Mouse (Mus musculus) C2C12 (cell line): ENCODE data around the gene Acot7. TPM values are rescaled to one million over a fixed set of nuclear protein-coding genes. Genes with fewer than 3 reads are reported as not detected.

Experiments used
- H3K27me3 ChIP-seq: one replicate; pipeline ENCODE4 v1.6.1; 2011; ENCODE audit not compliant: control insufficient read depth, insufficient read depth, insufficient read length
- H3K36me3 ChIP-seq: one replicate; pipeline ENCODE4 v1.6.1; 2011; ENCODE audit not compliant: control insufficient read depth, insufficient read depth
- H3K4me3 ChIP-seq: one replicate; pipeline ENCODE4 v1.5.1; 2011; ENCODE audit warnings: mild to moderate bottlenecking, control low read depth; ENCODE audit not compliant: poor library complexity, insufficient read depth, severe bottlenecking
- H3K79me2 ChIP-seq: one replicate; pipeline ENCODE4 v1.6.1; 2011; ENCODE audit not compliant: control insufficient read depth, insufficient read depth
- H3K79me3 ChIP-seq: one replicate; pipeline ENCODE4 v1.6.1; 2011; ENCODE audit warnings: low read depth, control low read depth
- H3ac ChIP-seq: one replicate; pipeline ENCODE3; 2011; ENCODE audit warnings: low read depth; ENCODE audit not compliant: control insufficient read depth, insufficient read length
- CEBPB ChIP-seq: IDR thresholded peaks from one replicate; pipeline ENCODE4 v1.6.1; 2011; ENCODE audit warnings: low read depth, mild to moderate bottlenecking, control low read depth, moderate library complexity
- CTCF ChIP-seq: IDR thresholded peaks from one replicate; pipeline ENCODE4 v1.5.1; 2011; ENCODE audit not compliant: control insufficient read depth, insufficient read depth, insufficient read length
- FOSL1 ChIP-seq: IDR thresholded peaks from one replicate; pipeline ENCODE4 v1.8.0; 2011; ENCODE audit warnings: mild to moderate bottlenecking, low read length; ENCODE audit not compliant: poor library complexity, insufficient read depth, severe bottlenecking
- MAX ChIP-seq: IDR thresholded peaks from one replicate; pipeline ENCODE4 v1.6.1; 2011; ENCODE audit warnings: mild to moderate bottlenecking, control low read depth
- MYOD1 ChIP-seq: IDR thresholded peaks from one replicate; pipeline ENCODE4 v1.6.1; 2011; ENCODE audit warnings: low read depth; ENCODE audit not compliant: control insufficient read depth, insufficient read length
- MYOG ChIP-seq: IDR thresholded peaks from one replicate; pipeline ENCODE4 v1.6.1; 2011; ENCODE audit not compliant: control insufficient read depth, insufficient read length; ENCODE audit errors: extremely low read depth
- USF1 ChIP-seq: IDR thresholded peaks from one replicate; pipeline ENCODE4 v1.6.1; 2011; ENCODE audit warnings: low read depth, mild to moderate bottlenecking, control low read depth, moderate library complexity
- long read RNA-seq, 2 experiments: library from polyadenylated mRNA; unstranded; transcript quantifications; one replicate each; pipeline ENCODE4 v2.0.0; 2019 to 2020
- polyA plus RNA-seq: library from polyadenylated mRNA; unstranded; fragments of >200 nt; fragmentation: generic; extraction: Trizol; gene quantifications from one replicate; pipeline ENCODE4 v1.2.1, GENCODE M21; 2012; ENCODE audit warnings: missing spikeins

The Acot7 gene
- 344 TPM for polyA plus RNA-seq
- long read RNA-seq, experiment 1, transcript Acot7-202 (9 exons, 1,457 nt) = major isoform, 100 of 188 reads
- long read RNA-seq, experiment 1, transcript Acot7-206 (9 exons, 1,505 nt) = minor isoform, 49 of 188 reads
- long read RNA-seq, experiment 1, partial matches to known transcripts = 17 of 188 reads
- long read RNA-seq, experiment 1, other reads (novel, unspliced or antisense) = 22 of 188 reads
- long read RNA-seq, experiment 2, transcript Acot7-202 (9 exons, 1,457 nt) = major isoform, 388 of 679 reads
- long read RNA-seq, experiment 2, transcript Acot7-206 (9 exons, 1,505 nt) = minor isoform, 237 of 679 reads
- long read RNA-seq, experiment 2, partial matches to known transcripts = 9 of 679 reads
- long read RNA-seq, experiment 2, other reads (novel, unspliced or antisense) = 45 of 679 reads

DNA sequence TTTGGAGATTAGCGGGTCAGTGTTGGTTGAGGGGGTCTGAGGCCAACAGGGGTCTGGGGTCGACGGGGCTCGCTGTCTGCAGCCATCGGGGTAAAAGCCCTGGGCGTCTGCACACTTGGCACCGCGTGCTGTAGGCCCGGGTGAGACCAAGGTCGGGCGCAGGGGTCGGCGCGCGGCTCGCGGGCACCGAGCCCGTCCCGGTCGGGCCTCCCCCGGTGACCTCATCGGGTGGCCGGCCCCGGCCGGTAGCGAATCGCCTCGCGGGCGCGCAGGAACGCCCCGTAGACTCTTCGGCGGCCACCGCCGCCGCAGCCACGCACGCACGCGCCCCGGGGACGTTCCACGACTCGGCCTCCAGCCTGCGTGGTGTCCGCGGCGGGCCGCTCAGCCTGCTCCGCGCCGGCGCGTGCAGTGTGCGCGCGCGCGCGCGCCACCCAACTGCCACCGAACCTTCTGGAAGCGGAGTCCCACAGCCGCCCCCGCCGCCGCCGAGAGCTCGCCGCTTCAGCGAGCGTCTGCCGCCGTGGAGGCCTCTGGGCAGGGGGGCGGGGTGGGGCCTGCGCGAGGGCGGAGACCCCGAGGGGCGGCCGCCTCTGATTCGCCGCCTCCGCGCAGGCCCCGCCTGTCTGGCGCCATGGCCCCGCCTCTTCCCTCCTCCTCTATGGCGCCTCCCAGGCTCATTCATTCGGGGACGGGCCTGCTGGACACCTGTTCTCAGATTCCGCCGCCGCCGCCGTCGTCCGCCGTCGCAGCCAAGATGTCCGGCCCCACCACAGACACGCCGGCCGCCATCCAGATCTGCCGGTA lies at the start of gene Acot7:
TSS of gene Acot7 (plus strand) at position 598 of the 807 bp plus-strand sequence.
- Histone ChIP-seq H3K27me3 (no peaks in the 10 kb centered on the region), H3K79me2 (peaks cover 47% of the 10 kb centered on the region), H3ac (peak within 1 kb of the TSS; percentile 97), H3K79me3 (peaks cover 45% of the 10 kb centered on the region), H3K4me3 (peak within 1 kb of the TSS; percentile 89), H3K36me3 (peaks cover 23% of the 10 kb centered on the region)
- TF ChIP-seq USF1 (no peak), MYOD1 (peak; percentile 50)

DNA sequence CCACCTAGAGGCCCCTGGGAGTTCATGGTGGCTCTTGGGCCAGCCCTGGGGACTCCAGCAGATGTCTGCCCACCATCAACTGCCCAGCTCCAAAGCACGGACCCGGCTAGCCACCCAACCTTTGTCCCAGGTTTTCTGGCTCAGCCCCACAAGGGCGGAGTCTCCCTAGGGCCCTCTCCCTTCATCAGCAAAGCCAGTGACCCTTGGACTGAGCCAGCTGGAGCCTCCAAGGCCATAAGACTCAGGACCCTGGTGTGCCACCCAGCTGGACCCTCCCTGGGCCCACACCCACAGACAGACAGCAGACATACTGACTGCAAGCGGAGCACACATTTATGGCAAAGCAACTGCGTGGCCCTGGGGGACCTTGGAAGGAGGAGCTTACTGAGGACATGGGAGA lies 49.1 kb upstream of the Acot7 start:
- Histone ChIP-seq H3K79me3 (no peaks in the 10 kb centered on the region), H3K79me2 (no peaks in the 10 kb centered on the region), H3ac (no peak overlapping the region), H3K27me3 (peaks cover 55% of the 10 kb centered on the region), H3K4me3 (no peak overlapping the region), H3K36me3 (no peaks in the 10 kb centered on the region)
- TF ChIP-seq MYOD1 (no peak), CEBPB (no peak), MAX (no peak), MYOG (no peak), USF1 (no peak)

DNA sequence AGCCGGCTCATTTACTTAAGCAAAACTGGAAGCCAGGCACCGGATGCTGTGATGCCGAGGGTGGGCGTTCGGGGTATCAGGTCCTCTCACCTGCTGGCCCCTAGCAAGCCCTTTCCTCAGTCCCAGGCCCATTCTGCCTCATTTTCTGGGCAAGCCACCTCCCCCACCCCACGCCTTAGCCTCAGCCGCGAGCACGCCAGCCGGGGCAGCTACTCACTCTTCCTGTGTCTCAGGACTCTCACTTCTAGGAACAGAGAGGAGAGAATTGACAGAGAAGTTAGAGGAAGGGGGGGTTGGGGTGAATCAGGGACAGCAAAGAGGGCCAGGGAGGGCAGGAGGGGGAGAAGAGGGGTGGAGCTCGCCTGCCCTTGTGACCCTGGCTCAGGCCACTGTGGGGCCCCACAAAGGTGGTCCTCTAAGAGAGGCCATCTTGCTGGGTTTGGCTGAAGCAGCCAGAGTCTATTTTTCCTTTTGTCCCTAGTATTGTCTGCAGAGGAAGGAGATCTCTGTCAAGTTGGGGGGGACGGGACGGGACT lies 48.5 kb upstream of the Acot7 start:
- Histone ChIP-seq H3K79me2 (no peaks in the 10 kb centered on the region), H3K4me3 (no peak overlapping the region), H3K79me3 (no peaks in the 10 kb centered on the region), H3ac (no peak overlapping the region), H3K36me3 (no peaks in the 10 kb centered on the region), H3K27me3 (peaks cover 51% of the 10 kb centered on the region)
- TF ChIP-seq CEBPB (no peak), CTCF (no peak), USF1 (no peak), FOSL1 (no peak), MYOD1 (no peak), MYOG (no peak), MAX (no peak)

DNA sequence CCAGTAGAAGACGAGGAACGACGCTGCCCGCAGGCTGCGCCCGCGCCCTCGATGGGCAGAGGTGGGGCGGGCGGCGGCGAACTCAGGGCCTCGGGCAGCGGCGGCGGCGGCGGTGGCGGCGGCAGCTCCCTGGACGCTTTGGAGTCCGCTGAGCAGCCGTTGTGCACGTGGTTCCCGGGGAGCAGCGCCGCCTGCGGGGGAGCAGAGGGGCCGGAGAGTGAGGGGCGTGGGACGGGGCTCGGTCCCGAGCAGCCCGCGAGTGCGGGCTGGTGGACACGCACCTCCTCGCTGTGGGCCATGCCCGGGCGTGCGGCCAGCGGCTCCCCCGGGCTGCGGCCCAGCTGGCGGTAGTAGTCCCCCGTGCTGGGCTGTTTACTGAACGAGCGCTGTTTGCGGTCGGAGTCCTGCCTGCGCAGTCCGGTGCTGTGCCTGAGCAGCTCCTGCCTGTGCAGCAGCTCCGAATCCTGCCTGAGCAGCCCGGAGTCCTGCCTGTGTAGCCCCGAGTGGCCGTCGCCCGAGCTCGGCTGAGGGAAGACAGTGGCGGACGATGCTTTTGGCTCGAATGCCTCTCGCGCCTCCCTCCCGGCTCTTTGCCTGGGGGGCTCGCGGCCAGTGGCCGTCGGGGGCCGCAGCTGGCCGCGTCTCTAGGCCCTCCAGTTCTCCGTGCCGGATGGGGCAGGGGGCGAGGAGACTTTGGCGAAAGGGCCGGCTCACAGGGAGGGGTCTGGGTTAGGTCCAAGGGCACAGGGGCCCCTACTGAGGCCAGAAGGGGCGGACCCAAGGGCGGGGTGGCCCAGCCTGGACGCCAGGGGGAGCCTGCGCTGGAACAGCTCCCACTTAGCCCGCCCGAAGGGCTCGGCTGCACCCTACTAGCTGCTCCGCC lies 46.9 kb upstream of the Acot7 start:
- H3K36me3 ChIP-seq = no peaks in the 10 kb centered on the region
- H3K4me3 ChIP-seq = no peak overlapping the region
- TF ChIP-seq CTCF (peak; percentile 53), MAX (no peak), CEBPB (no peak), MYOD1 (no peak), USF1 (no peak)
- H3K79me3 ChIP-seq = no peaks in the 10 kb centered on the region
- no peaks in the 10 kb centered on the region for H3K79me2 ChIP-seq
- H3ac ChIP-seq = peak overlapping the region; percentile 53
- peaks cover 37% of the 10 kb centered on the region for H3K27me3 ChIP-seq

DNA sequence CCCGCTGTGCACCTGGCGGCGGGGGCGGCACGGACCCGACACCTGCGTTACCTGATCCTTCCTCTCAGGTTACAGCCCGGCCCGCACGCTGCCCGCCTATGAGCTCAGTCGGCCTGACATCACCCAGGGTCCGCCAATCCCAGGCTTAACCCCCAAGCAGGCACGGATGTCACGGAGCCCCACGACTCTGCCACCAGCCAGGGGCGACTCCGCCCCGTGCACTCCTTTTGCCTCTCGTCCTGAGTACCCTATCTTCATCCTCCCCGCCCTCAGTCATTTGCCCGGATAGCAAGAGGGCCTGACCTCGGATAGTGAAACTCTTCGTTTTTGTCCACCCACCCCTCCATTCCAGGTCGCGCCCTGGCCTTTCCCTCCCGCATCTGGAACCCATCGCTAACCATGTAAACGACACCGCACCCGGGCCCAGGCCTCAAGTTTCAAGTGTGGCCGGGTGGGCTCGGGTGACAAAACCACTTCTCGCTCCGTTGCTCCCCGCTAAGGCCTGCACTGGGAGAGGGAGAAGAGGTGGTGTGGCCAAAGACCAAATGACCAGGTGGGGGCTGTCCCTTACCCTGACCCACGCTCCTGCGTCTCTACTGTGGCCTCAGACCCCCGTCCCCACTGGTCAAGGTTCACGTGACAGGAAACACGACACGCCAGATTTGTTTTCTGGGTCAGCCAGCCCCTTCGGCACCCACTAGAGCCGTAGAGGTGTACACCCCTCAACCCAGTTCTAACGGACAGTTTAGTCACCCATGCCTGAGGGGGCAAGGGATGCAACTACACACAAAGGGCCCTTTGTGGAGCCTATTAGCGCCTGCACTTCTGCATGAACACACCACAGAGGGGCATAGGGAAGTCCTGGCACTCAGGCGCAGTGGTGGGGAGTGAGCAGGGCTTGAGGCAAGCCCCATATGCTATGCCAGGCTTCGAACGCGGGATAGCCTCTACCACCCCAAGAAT lies 45.8 kb upstream of the Acot7 start:
- Histone ChIP-seq H3K27me3 (peaks cover 26% of the 10 kb centered on the region), H3K79me3 (no peaks in the 10 kb centered on the region), H3K36me3 (no peaks in the 10 kb centered on the region), H3K79me2 (no peaks in the 10 kb centered on the region), H3K4me3 (no peak overlapping the region), H3ac (no peak overlapping the region)
- TF ChIP-seq CTCF (no peak), MYOG (no peak), FOSL1 (no peak), USF1 (no peak), MAX (no peak), MYOD1 (no peak), CEBPB (no peak)
